Mouse (Mus musculus): ENCODE measurements at regions not wholly inside any gene's neighbourhood (a gene's known extent, or its start where the extent isn't known, plus 50 kb on each side); places are given as distances from the start of the nearest gene placed in this dataset.

DNA sequence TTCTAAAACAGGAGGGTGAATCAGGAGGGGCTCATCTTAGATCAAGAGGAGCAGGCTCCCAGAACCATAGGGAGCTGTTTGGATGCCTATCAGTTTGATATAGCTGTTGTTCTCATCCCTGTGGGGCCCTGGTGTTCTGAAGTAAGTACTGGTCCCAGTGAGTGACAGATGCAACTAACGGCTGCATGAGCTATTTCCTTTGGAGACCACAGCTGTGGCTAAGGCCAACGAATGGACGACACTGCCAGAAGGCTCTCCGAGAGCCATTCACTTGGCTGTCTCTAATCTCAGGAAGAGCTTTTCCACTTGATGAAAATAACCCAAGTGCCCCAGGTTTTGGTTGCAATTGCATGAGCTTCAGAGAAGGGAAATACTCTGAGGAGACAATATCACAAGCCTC lies 386.8 kb downstream of the Bcl11a start:
- H3K27ac ChIP-seq (ENCODE audit: insufficient read depth, low read length): no peak overlapping the region
- no peak for TF ChIP-seq CTCF (IDR thresholded peaks at IDR 0.05; ENCODE audit: borderline replicate concordance, insufficient read depth, low read length)
- TF ChIP-seq POLR2A (IDR thresholded peaks at IDR 0.05; ENCODE audit: low read depth, low read length): no peak
- no peak overlapping the region for H3K4me3 ChIP-seq (ENCODE audit: insufficient read depth, low read length)
- H3K4me1 ChIP-seq (ENCODE audit: control insufficient read depth, insufficient read depth, low read length): no peaks in the 10 kb centered on the region

DNA sequence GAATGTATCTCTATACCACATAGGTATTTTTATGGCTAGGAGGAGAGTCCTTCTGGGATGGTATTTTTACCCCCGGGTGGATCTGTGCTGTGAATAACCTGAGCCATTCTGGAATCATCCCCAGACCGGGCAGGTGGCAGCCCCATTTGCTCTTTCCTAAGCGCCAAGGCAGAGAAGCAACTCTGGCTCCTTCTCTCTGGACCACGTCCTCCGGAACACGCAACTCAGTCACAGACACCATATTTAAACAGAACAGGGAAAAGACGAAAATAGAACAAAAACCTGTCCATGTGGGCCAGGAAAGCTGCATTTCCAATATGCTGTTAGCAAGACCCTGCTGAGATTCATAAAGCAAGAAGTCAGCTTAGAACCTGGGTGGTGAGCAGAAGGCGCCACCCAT lies 389.6 kb downstream of the Bcl11a start:
- Histone ChIP-seq H3K27ac (ENCODE audit: insufficient read depth, low read length) (no peak overlapping the region), H3K4me1 (ENCODE audit: control insufficient read depth, insufficient read depth, low read length) (no peaks in the 10 kb centered on the region), H3K4me3 (ENCODE audit: insufficient read depth, low read length) (no peak overlapping the region)
- TF ChIP-seq POLR2A (IDR thresholded peaks at IDR 0.05; ENCODE audit: low read depth, low read length) (no peak), CTCF (IDR thresholded peaks at IDR 0.05; ENCODE audit: borderline replicate concordance, insufficient read depth, low read length) (no peak)

DNA sequence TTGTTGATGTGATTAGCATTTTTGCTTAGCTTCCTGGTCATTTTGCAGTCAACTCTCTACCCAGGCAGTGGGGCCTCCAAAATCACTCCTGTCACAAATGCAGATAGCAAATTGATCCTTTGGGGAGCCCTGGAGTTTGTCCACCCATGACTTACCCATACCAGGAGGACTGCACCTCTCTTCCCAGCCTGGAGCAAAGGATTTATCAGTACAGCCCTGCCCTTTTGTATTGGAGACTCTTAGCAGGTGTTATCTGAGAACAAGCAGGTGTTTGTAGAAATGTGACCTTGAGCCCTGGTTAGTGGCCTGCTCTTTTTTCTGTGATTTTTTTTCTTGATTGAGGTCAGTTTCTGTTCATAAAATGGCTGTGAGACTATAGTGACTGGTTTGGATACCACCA lies 392.6 kb downstream of the Bcl11a start:
- no peak overlapping the region for H3K4me3 ChIP-seq (ENCODE audit: insufficient read depth, low read length)
- TF ChIP-seq POLR2A (IDR thresholded peaks at IDR 0.05; ENCODE audit: low read depth, low read length) (no peak), CTCF (IDR thresholded peaks at IDR 0.05; ENCODE audit: borderline replicate concordance, insufficient read depth, low read length) (no peak)
- H3K27ac ChIP-seq (ENCODE audit: insufficient read depth, low read length): no peak overlapping the region
- peaks cover 2% of the 10 kb centered on the region for H3K4me1 ChIP-seq (ENCODE audit: control insufficient read depth, insufficient read depth, low read length)

DNA sequence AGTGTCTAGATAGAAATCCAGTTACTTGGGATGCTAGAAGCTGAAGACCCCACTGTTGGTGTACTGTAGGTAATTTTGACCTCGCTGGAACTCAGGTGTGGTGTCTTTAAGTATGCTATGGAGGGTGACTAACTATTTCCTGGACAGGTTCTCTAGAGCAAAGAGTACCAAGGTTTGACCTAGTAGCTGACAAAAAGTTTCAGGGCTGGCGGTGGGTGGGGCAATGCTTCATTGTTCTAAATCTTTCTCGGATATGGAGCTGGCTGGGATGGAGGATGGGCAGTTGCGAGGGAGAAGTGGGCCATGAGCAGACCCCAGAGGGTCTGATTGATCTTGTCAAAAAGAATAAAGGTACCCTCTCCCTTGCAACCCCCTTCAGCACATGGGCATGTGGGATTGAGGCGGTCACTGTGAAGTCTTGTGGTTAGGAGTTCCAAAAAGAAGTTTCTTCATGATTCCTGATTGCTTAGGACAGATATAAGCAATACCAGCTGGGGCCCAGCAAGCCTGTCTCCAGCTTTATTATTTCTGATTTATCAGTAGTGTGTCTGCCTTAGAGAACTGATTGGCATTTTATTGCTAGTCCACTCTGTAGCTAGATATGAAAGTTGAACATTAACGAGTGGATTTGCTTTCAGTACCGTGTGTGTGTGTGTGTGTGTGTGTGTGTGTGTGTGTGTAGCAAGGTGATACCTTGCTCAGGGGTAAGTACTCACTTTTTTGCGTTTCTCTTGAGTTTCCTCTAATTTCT lies 394.9 kb downstream of the Bcl11a start:
- TF ChIP-seq CTCF (IDR thresholded peaks at IDR 0.05; ENCODE audit: borderline replicate concordance, insufficient read depth, low read length): no peak
- TF ChIP-seq POLR2A (IDR thresholded peaks at IDR 0.05; ENCODE audit: low read depth, low read length): no peak
- H3K4me1 ChIP-seq (ENCODE audit: control insufficient read depth, insufficient read depth, low read length): peaks cover 2% of the 10 kb centered on the region
- no peak overlapping the region for H3K4me3 ChIP-seq (ENCODE audit: insufficient read depth, low read length)
- no peak overlapping the region for H3K27ac ChIP-seq (ENCODE audit: insufficient read depth, low read length)

DNA sequence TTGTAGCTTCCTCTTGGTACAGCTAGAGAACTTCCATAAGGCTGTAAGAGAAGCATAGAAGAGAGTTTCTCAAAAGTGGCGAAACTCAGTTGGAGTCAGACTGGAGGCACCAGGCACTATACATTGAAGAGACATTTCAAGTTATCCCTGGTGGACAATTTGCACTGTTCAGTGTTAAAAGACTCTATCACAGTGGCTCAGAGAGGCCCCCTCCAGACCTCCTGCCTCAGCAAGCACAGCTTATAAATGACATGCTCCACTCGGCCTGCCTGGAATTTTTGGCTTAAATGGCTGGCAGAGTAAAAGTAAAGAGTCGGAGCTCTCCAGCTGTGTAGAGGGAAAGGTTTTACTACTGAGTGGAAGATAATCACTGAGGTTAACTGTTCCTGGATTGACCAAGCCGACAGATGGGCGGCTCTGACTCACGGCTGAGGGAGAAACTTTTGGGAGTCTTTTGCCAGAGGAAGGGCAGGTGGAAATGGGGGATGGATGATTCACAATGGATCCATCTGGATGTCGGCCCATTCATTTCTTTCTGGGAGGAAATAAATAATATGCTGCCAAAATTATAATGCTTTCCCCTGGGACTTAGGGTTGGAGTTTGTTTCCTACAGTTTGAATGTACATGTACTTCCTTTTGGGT lies 395.6 kb downstream of the Bcl11a start:
- Histone ChIP-seq H3K27ac (ENCODE audit: insufficient read depth, low read length) (no peak overlapping the region), H3K4me1 (ENCODE audit: control insufficient read depth, insufficient read depth, low read length) (peaks cover 2% of the 10 kb centered on the region), H3K4me3 (ENCODE audit: insufficient read depth, low read length) (no peak overlapping the region)
- no peak for TF ChIP-seq CTCF (IDR thresholded peaks at IDR 0.05; ENCODE audit: borderline replicate concordance, insufficient read depth, low read length)

DNA sequence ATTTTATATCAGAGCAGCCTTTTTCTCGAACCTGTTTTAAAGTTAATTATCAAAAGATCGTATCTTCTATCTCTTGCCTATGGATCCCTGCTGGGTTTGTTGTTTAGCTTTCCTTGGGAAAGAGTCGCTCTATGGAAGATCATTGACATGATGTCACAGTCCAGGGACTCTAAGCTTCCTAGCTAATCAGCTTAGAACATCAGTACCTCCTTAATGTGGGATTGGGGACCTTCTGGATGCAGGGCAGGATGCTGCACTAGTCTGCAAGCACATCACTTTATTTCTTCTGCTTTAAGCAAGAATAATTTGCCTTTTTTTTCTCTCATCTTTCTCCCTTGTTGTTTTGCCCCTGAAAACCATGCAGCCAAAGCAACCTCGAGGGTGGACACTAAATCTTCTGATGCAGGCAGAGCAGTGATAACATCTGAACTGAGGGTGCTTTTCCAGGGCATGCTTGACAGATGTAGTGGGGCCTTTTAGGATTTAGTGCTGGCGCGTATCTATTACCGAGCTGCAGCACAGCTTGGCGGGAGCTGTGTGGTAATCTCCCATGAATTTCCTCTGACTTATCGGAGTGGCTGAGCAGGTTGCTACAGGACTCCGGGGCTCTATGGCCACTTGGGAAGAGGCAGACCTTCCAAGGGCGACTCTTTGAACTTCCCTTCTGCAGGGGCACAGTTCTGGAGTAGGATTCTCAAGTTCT lies 425.0 kb downstream of the Bcl11a start:
- H3K4me1 ChIP-seq (ENCODE audit: control insufficient read depth, insufficient read depth, low read length): no peaks in the 10 kb centered on the region
- H3K4me3 ChIP-seq (ENCODE audit: insufficient read depth, low read length): no peak overlapping the region
- no peak overlapping the region for H3K27ac ChIP-seq (ENCODE audit: insufficient read depth, low read length)
- TF ChIP-seq CTCF (IDR thresholded peaks at IDR 0.05; ENCODE audit: borderline replicate concordance, insufficient read depth, low read length) (no peak), POLR2A (IDR thresholded peaks at IDR 0.05; ENCODE audit: low read depth, low read length) (no peak)

DNA sequence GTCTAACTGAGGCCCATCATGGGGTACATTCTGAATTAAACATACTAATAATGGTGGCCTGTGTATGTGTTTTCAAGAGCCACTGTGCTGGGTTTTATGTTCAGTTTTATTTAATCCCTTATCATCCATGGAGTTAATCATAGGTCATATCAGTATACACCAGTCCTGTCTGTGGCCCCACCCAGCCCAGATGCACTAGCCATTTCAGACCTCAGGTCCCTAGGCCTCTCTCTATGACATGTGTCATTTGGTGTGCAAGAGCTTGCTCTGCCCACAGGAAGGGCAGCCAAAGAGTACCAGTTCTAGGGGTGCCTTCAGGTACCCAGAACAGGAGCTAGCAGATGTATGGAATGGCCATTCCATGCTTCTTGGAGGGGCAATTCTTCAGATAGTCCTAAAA lies 437.7 kb downstream of the Bcl11a start:
- no peak overlapping the region for H3K4me3 ChIP-seq (ENCODE audit: insufficient read depth, low read length)
- TF ChIP-seq CTCF (IDR thresholded peaks at IDR 0.05; ENCODE audit: borderline replicate concordance, insufficient read depth, low read length): no peak
- TF ChIP-seq POLR2A (IDR thresholded peaks at IDR 0.05; ENCODE audit: low read depth, low read length): no peak
- H3K27ac ChIP-seq (ENCODE audit: insufficient read depth, low read length): no peak overlapping the region
- no peaks in the 10 kb centered on the region for H3K4me1 ChIP-seq (ENCODE audit: control insufficient read depth, insufficient read depth, low read length)

DNA sequence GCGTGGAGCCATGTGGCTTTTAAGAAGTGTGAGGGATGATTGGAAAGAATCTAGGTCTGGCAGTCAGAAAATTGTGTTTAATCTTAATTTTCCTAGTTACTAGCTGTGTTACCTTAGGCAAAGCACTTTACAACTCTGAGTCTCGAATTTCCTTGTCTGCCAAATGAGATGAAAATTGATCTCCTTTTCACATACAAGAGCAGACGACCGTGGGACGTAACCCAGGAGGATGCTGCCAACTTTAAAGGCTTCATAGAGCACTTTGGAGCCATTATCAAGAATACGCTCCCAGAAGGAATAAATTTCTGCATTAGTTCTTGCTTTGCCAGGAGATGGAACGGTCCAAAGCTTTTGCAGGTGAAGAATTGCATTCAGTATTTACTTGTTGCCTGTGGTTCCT lies 457.6 kb downstream of the Bcl11a start:
- Histone ChIP-seq H3K4me3 (ENCODE audit: insufficient read depth, low read length) (no peak overlapping the region), H3K27ac (ENCODE audit: insufficient read depth, low read length) (no peak overlapping the region), H3K4me1 (ENCODE audit: control insufficient read depth, insufficient read depth, low read length) (no peaks in the 10 kb centered on the region)
- TF ChIP-seq POLR2A (IDR thresholded peaks at IDR 0.05; ENCODE audit: low read depth, low read length) (no peak), CTCF (IDR thresholded peaks at IDR 0.05; ENCODE audit: borderline replicate concordance, insufficient read depth, low read length) (no peak)

DNA sequence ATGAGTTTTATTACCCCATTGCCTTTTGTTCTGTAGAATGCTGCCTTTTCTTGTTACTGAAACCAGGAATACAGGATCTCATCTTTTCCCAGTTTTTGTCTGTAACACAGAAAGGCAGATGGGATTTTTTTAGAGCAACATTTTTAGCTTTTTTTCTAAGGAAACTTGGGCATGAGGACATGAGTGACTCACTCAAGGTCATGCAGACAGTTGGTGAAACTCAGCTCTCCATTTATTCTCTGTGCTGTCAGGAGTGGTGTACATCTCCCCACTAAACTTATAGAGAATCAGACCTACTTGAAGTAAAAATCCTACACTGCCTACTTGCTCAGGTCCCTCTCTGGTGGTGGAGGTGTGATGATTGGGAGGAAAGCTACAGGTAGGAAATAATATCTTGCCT lies 459.9 kb downstream of the Bcl11a start:
- no peak for TF ChIP-seq CTCF (IDR thresholded peaks at IDR 0.05; ENCODE audit: borderline replicate concordance, insufficient read depth, low read length)
- TF ChIP-seq POLR2A (IDR thresholded peaks at IDR 0.05; ENCODE audit: low read depth, low read length): no peak
- no peak overlapping the region for H3K27ac ChIP-seq (ENCODE audit: insufficient read depth, low read length)

DNA sequence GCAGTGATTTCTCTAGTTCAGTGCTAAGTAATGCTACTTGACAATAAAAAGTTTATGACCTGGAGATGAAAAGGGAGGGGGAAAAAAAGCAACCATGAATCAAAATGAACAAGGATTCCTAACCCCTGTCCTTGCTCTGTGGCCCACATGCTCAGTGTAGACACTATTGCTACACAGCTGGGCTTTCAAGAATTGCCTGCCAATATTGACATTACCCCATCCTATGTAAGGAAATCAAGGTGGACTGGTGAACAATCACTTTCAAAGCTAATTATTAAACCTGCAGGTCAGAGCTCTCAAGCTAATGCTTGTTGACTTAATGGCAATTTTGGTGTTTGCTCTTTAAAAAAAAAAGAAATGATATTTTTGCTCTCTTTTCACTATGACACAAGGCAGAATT lies 491.8 kb downstream of the Bcl11a start:
- Histone ChIP-seq H3K4me3 (ENCODE audit: insufficient read depth, low read length) (no peak overlapping the region), H3K27ac (ENCODE audit: insufficient read depth, low read length) (no peak overlapping the region), H3K4me1 (ENCODE audit: control insufficient read depth, insufficient read depth, low read length) (no peaks in the 10 kb centered on the region)
- no peak for TF ChIP-seq CTCF (IDR thresholded peaks at IDR 0.05; ENCODE audit: borderline replicate concordance, insufficient read depth, low read length)
- TF ChIP-seq POLR2A (IDR thresholded peaks at IDR 0.05; ENCODE audit: low read depth, low read length): no peak

More for the DNA sequence above, 459.9 kb downstream of the Bcl11a start:
- H3K4me1 ChIP-seq (ENCODE audit: control insufficient read depth, insufficient read depth, low read length): no peaks in the 10 kb centered on the region
- no peak overlapping the region for H3K4me3 ChIP-seq (ENCODE audit: insufficient read depth, low read length)

Measured in embryonic fibroblast, embryonic 13.5 days (primary cell).